Mouse (Mus musculus): ENCODE measurements at regions not wholly inside any gene's neighbourhood (a gene's known extent, or its start where the extent isn't known, plus 50 kb on each side); places are given as distances from the start of the nearest gene placed in this dataset.

GRCm38 (mm10) chr2:106083801-106084800 is 80.8 kb upstream of the Dnajc24 start:
- no peak overlapping the region for H3K4me3 ChIP-seq (replicated peaks; ENCODE audit: low read length)
- DNase-seq (ENCODE audit: low spot score), result no peak
- WGBS, result 15% methylated on average over 11 of the region's 11 CpGs

GRCm38 (mm10) chr2:106083001-106083400 is 79.7 kb upstream of the Dnajc24 start:
- Histone ChIP-seq H3K27me3 (ENCODE audit: control insufficient read depth, insufficient read depth, low read length) (no peaks in the 10 kb centered on the region), H3K9ac (ENCODE audit: low read depth, low read length, severe bottlenecking) (no peak overlapping the region), H3K4me3 (replicated peaks; ENCODE audit: low read length) (no peak overlapping the region), H3K9me3 (ENCODE audit: control insufficient read depth, low read length) (no peaks in the 10 kb centered on the region), H3K36me3 (ENCODE audit: control insufficient read depth, insufficient read depth, low read length) (no peaks in the 10 kb centered on the region), H3K27ac (replicated peaks; ENCODE audit: low read depth, low read length) (no peak overlapping the region), H3K4me1 (ENCODE audit: control insufficient read depth, insufficient read depth, low read length) (no peaks in the 10 kb centered on the region), H3K4me2 (replicated peaks; ENCODE audit: low read depth, low read length, severe bottlenecking) (no peak overlapping the region)
- WGBS, result 44% methylated on average over 8 of the region's 8 CpGs
- TF ChIP-seq POLR2A (IDR thresholded peaks at IDR 0.05; ENCODE audit: borderline replicate concordance, extremely low read depth, insufficient read depth, insufficient read length), result no peak
- ATAC-seq (ENCODE audit: low FRiP score, low read depth) (no peak), DNase-seq (ENCODE audit: low spot score) (no peak)

More at GRCm38 (mm10) chr2:106083801-106084800, 80.8 kb upstream of the Dnajc24 start:
- Histone ChIP-seq H3K36me3 (ENCODE audit: control insufficient read depth, insufficient read depth, low read length) (no peaks in the 10 kb centered on the region), H3K9ac (ENCODE audit: low read depth, low read length, severe bottlenecking) (no peak overlapping the region), H3K9me3 (ENCODE audit: control insufficient read depth, low read length) (no peaks in the 10 kb centered on the region), H3K27me3 (ENCODE audit: control insufficient read depth, insufficient read depth, low read length) (no peaks in the 10 kb centered on the region), H3K4me2 (replicated peaks; ENCODE audit: low read depth, low read length, severe bottlenecking) (no peak overlapping the region), H3K4me1 (ENCODE audit: control insufficient read depth, insufficient read depth, low read length) (no peaks in the 10 kb centered on the region), H3K27ac (replicated peaks; ENCODE audit: low read depth, low read length) (no peak overlapping the region)
- no peak for TF ChIP-seq POLR2A (IDR thresholded peaks at IDR 0.05; ENCODE audit: borderline replicate concordance, extremely low read depth, insufficient read depth, insufficient read length)
- no peak for ATAC-seq (ENCODE audit: low FRiP score, low read depth)

GRCm38 (mm10) chr2:106081951-106082350 is 78.6 kb upstream of the Dnajc24 start:
- no peaks in the 10 kb centered on the region for H3K36me3 ChIP-seq (ENCODE audit: control insufficient read depth, insufficient read depth, low read length)
- no peaks in the 10 kb centered on the region for H3K4me1 ChIP-seq (ENCODE audit: control insufficient read depth, insufficient read depth, low read length)
- no peak overlapping the region for H3K4me3 ChIP-seq (replicated peaks; ENCODE audit: low read length)
- 3% methylated on average over 7 of the region's 7 CpGs for WGBS
- peak; percentile 36 for DNase-seq (ENCODE audit: low spot score)
- no peaks in the 10 kb centered on the region for H3K9me3 ChIP-seq (ENCODE audit: control insufficient read depth, low read length)
- no peak overlapping the region for H3K27ac ChIP-seq (replicated peaks; ENCODE audit: low read depth, low read length)
- no peaks in the 10 kb centered on the region for H3K27me3 ChIP-seq (ENCODE audit: control insufficient read depth, insufficient read depth, low read length)
- no peak overlapping the region for H3K9ac ChIP-seq (ENCODE audit: low read depth, low read length, severe bottlenecking)
- H3K4me2 ChIP-seq (replicated peaks; ENCODE audit: low read depth, low read length, severe bottlenecking), result no peak overlapping the region
- TF ChIP-seq POLR2A (IDR thresholded peaks at IDR 0.05; ENCODE audit: borderline replicate concordance, extremely low read depth, insufficient read depth, insufficient read length), result no peak
- no peak for ATAC-seq (ENCODE audit: low FRiP score, low read depth)

- Histone ChIP-seq H3K4me2 (replicated peaks; ENCODE audit: low read depth, low read length, severe bottlenecking) (no peak overlapping the region), H3K9ac (ENCODE audit: low read depth, low read length, severe bottlenecking) (no peak overlapping the region), H3K27me3 (ENCODE audit: control insufficient read depth, insufficient read depth, low read length) (no peaks in the 10 kb centered on the region), H3K36me3 (ENCODE audit: control insufficient read depth, insufficient read depth, low read length) (no peaks in the 10 kb centered on the region), H3K27ac (replicated peaks; ENCODE audit: low read depth, low read length) (no peak overlapping the region), H3K4me1 (ENCODE audit: control insufficient read depth, insufficient read depth, low read length) (no peaks in the 10 kb centered on the region), H3K4me3 (replicated peaks; ENCODE audit: low read length) (no peak overlapping the region), H3K9me3 (ENCODE audit: control insufficient read depth, low read length) (no peaks in the 10 kb centered on the region)
- WGBS, result 63% methylated on average over 9 of the region's 9 CpGs
- TF ChIP-seq POLR2A (IDR thresholded peaks at IDR 0.05; ENCODE audit: borderline replicate concordance, extremely low read depth, insufficient read depth, insufficient read length), result no peak
- DNase-seq (ENCODE audit: low spot score) (no peak), ATAC-seq (ENCODE audit: low FRiP score, low read depth) (no peak)
These were observed 77.3 kb upstream of the Dnajc24 start for GRCm38 (mm10) chr2:106080626-106081025.

- DNase-seq (ENCODE audit: low spot score), result no peak
- H3K27ac ChIP-seq (replicated peaks; ENCODE audit: low read depth, low read length), result no peak overlapping the region
- H3K36me3 ChIP-seq (ENCODE audit: control insufficient read depth, insufficient read depth, low read length), result no peaks in the 10 kb centered on the region
- H3K4me1 ChIP-seq (ENCODE audit: control insufficient read depth, insufficient read depth, low read length), result no peaks in the 10 kb centered on the region
- no peak overlapping the region for H3K4me2 ChIP-seq (replicated peaks; ENCODE audit: low read depth, low read length, severe bottlenecking)
- H3K9ac ChIP-seq (ENCODE audit: low read depth, low read length, severe bottlenecking), result no peak overlapping the region
- H3K27me3 ChIP-seq (ENCODE audit: control insufficient read depth, insufficient read depth, low read length), result no peaks in the 10 kb centered on the region
- no peak overlapping the region for H3K4me3 ChIP-seq (replicated peaks; ENCODE audit: low read length)
- no peak for ATAC-seq (ENCODE audit: low FRiP score, low read depth)
- TF ChIP-seq POLR2A (IDR thresholded peaks at IDR 0.05; ENCODE audit: borderline replicate concordance, extremely low read depth, insufficient read depth, insufficient read length), result no peak
- 39% methylated on average over 3 of the region's 3 CpGs for WGBS
- no peaks in the 10 kb centered on the region for H3K9me3 ChIP-seq (ENCODE audit: control insufficient read depth, low read length)
These were observed 75.2 kb upstream of the Dnajc24 start for GRCm38 (mm10) chr2:106078591-106078990.
